Mouse (Mus musculus) liver, embryonic 18 days (tissue): ENCODE data around the gene Gm21119. TPM values are rescaled to one million over a fixed set of nuclear protein-coding genes. Genes with fewer than 3 reads are reported as not detected.

Source experiments
- polyA plus RNA-seq: library from polyadenylated mRNA; depleted of rRNA; stranded (reverse); fragments of >200 nt; gene quantifications from 2 replicates; pipeline ENCODE4 v1.2.3, GENCODE M21; 2012; rRNA removed

Gm21119 gene
- 0.02 TPM in 1 of 2 replicates, not detected in the other for polyA plus RNA-seq

GRCm38 (mm10) chr8:20614619-20615018 is at the start of gene Gm21119:
Gm21119 (plus strand) TSS chr8:20614919.

